Mouse (Mus musculus) lung, adult 2 months (tissue): ENCODE data around the gene Smarcd3. TPM values are rescaled to one million over a fixed set of nuclear protein-coding genes. Genes with fewer than 3 reads are reported as not detected.

Experiments used
- DNase-seq: peaks from one replicate; pipeline ENCODE4 v3.0.0; 2022
- H3K4me1 ChIP-seq: fragments of 200-500 bp; 2 replicates; pipeline ENCODE4 v1.6.1; 2011; ENCODE audit warnings: low read length; ENCODE audit not compliant: control insufficient read depth, insufficient read depth
- H3K4me3 ChIP-seq: fragments of 200-500 bp; replicated peaks from 2 replicates; pipeline ENCODE3; 2011; ENCODE audit warnings: low read depth, mild to moderate bottlenecking, control low read depth, low read length; ENCODE audit errors: extremely low read depth
- CTCF ChIP-seq: fragments of 200-500 bp; IDR thresholded peaks from 2 replicates; pipeline ENCODE4 v1.5.1; 2011; ENCODE audit warnings: mild to moderate bottlenecking, low read length, control low read depth; ENCODE audit not compliant: insufficient read depth
- POLR2A ChIP-seq: fragments of 200-500 bp; IDR thresholded peaks from 2 replicates; pipeline ENCODE4 v1.6.1; 2011; ENCODE audit warnings: low read depth, mild to moderate bottlenecking, control low read depth, low read length, borderline replicate concordance; ENCODE audit errors: extremely low read depth
- WGBS: fragments of 180-500 bp; shearing (Covaris S2); methylation state at CpG from one replicate; pipeline ENCODE4 v1.1.7; 2018; 5-methylcytosine and 5-hydroxymethylcytosine counted together
- polyA plus RNA-seq: library from polyadenylated mRNA; depleted of rRNA; stranded (reverse); fragments of >200 nt; gene quantifications from 2 replicates; pipeline ENCODE4 v1.2.3, GENCODE M21; 2012

Gene Smarcd3
- polyA plus RNA-seq, 1 experiment = 22.2 TPM

DNA sequence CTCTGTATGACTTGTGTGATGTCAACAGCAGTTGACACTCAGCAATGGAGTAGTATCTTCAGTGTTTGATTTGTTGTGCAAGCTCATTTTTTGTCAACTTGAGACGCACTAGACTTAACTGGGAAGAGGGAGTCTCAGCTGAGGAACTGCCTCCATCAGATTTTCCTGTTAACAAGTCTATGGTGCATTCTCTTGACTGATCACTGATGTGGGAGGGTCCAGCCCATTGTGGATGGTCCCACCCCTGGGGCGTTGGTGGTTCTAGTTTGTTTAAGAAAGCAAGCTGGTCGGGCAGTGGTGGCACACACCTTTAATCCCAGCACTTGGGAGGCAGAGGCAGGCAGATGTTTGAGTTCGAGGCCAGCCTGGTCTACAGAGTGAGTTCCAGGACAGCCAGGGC lies 25.0 kb upstream of the Smarcd3 start:
- DNase-seq = no peak
- 44% methylated on average over 4 of the region's 4 CpGs for WGBS
- no peaks in the 10 kb centered on the region for H3K4me1 ChIP-seq
- TF ChIP-seq POLR2A (no peak), CTCF (no peak)
- no peak overlapping the region for H3K4me3 ChIP-seq

DNA sequence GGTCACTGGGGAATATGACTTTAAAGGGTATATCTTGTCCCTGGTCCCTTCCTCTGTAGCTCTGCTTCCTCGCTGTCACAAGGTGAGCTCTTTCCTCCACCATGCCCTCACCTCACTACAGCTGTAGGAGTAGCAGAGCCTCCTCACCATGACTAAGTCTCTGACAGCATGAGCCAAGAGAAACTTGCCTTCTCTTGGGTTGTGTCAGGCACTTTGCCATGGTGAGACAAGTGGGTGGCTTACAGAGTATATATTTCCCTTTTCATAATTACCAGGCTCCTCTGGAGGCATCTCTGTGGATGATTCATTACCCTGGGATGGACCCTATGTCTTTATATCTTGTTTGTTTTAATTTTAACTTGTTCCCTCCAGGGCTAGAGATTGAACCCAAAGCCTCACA lies 21.2 kb upstream of the Smarcd3 start:
- no peak for DNase-seq
- no peak overlapping the region for H3K4me3 ChIP-seq
- TF ChIP-seq POLR2A (no peak), CTCF (no peak)
- 83% methylated on average over 1 of the region's 1 CpGs for WGBS
- no peaks in the 10 kb centered on the region for H3K4me1 ChIP-seq

DNA sequence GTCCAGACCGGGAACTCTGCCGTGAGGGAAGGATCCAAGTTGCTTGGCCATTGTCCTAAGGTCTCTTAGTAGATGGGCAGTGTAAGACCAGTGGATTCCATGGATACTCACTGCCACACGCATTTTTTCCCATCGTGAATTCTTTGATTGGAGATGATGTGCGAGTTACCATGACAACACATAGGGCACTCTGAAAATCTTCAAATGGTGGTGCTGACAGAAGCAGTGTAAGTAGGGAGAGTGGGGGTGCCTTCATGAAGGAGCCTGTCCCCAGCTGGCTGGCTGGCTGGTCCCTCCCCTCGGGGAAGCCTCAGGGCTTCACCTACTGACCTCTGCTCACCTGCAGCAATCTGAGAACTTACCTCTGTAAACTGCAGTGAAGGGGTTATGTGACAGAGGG lies 14.9 kb upstream of the Smarcd3 start:
- no peak for DNase-seq
- TF ChIP-seq POLR2A (no peak), CTCF (no peak)
- no peaks in the 10 kb centered on the region for H3K4me1 ChIP-seq
- no peak overlapping the region for H3K4me3 ChIP-seq
- WGBS = 67% methylated on average over 6 of the region's 6 CpGs

DNA sequence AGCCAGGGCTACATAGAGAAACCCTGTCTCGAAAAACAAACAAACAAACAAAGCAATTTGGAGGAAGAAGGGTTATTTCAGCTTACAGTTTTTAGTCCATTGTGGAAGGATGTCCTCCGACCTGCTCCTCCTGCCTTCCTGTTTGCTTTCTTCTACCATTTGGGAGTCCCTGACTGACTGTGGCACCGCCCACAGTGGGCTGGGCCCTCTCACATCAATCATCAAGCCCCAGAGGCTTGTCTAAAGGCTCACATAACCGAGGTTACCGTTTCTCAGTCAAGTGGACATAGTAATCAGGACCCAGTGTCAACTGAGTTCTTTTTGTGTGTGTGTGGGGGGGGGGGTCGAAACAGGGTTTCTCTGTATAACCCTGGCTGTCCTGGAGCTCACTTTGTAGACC lies 13.9 kb upstream of the Smarcd3 start:
- Histone ChIP-seq H3K4me1 (no peaks in the 10 kb centered on the region), H3K4me3 (no peak overlapping the region)
- DNase-seq = no peak
- TF ChIP-seq POLR2A (no peak), CTCF (no peak)
- 45% methylated on average over 6 of the region's 6 CpGs for WGBS

DNA sequence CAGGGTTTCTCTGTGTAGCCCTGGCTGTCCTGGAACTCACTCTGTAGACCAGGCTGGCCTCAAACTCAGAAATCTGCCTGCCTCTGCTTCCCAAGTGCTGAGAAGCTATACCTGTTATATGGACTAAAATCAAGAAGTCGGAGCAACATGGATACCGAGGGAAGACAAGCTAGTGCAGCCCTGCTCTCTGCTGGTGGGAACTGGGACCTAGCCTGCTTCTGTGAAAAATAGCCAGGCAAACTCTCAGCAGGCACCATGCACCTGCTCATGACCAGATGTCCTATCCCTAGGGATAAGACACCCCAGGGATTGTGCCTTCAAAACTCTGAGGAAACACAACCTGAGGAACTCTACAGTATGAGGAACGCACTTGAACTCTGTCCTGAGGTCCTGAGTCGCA lies 12.8 kb upstream of the Smarcd3 start:
- Histone ChIP-seq H3K4me1 (no peaks in the 10 kb centered on the region), H3K4me3 (no peak overlapping the region)
- no peak for DNase-seq
- 80% methylated on average over 4 of the region's 4 CpGs for WGBS
- TF ChIP-seq CTCF (no peak), POLR2A (no peak)

DNA sequence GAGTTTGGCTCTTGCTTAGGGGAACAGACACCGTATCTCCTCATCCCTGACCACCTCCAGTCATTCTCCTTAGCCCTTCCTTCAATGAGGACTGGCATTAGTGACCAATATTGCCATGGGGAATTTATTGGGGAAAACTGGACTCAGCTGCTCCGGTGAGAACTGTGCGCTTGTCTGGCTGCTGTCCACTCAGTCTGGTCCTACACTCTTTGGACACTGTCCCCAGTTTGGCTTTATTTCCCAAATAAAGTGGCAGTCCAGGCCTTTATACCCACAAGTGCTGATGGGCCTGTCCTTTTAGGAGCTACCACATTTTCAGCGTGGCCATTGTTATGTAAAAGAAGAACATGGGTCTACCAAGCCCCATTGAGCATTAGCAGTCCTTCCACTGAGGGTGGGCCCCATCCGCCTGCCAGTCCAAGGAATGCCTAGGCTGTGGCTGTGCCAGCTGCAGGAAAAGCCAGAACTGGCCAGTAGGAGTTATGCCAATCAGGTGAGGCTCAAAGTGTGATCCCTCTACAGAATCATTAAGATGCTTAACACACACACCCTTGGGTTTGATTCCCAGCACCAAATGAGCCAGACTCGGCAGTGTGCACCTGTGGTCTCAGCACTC lies 11.4 kb upstream of the Smarcd3 start:
- TF ChIP-seq POLR2A = no peak
- no peak for TF ChIP-seq CTCF
- whole genome bisulfite sequencing = 79% methylated on average over 6 of the region's 6 CpGs
- no peak for DNase-seq
- no peak overlapping the region for H3K4me3 ChIP-seq
- H3K4me1 ChIP-seq = no peaks in the 10 kb centered on the region

DNA sequence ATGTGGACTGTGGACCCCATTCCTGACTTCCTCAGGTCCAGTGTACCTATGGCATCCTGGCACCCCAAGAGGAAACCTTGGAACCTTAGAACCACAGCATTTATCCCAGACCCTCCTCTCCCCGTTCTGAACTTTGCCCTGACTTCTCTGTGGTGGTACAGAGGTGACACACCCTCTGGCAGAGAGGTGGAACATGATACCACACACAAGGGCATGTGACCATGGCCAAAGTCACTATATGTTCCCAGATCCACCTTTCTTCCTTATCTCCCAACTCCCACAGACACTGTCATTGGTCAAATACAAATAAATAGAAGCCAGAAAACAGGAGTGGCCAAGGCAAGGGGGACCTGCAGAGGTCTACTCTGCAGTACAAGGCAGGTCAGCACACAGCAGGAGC lies 10.9 kb upstream of the Smarcd3 start:
- WGBS = 38% methylated on average over 1 of the region's 1 CpGs
- no peak for DNase-seq
- Histone ChIP-seq H3K4me1 (no peaks in the 10 kb centered on the region), H3K4me3 (no peak overlapping the region)
- TF ChIP-seq POLR2A (no peak), CTCF (no peak)

DNA sequence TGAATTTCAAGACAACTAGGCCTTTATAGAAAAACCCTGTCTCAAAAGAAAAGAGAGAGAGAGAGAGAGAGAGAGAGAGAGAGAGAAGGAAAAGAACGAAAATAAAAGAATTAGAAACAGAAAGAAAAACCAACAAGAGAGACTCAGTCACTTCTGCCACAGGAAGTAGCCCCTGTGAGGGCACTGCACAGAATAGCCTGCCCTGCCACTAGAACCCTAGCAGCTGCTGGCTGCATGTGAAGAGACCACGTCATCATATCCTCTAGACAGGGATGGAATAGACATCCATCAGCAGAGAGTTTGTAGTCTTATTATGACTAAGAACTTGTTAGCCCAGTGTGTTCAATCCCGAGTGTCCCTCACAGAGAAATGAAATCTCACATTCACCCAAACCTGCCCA lies 5.5 kb upstream of the Smarcd3 start:
- DNase-seq = no peak
- 45% methylated on average over 3 of the region's 3 CpGs for WGBS
- H3K4me3 ChIP-seq = no peak overlapping the region
- TF ChIP-seq CTCF = no peak
- no peak for TF ChIP-seq POLR2A
- H3K4me1 ChIP-seq = no peaks in the 10 kb centered on the region

DNA sequence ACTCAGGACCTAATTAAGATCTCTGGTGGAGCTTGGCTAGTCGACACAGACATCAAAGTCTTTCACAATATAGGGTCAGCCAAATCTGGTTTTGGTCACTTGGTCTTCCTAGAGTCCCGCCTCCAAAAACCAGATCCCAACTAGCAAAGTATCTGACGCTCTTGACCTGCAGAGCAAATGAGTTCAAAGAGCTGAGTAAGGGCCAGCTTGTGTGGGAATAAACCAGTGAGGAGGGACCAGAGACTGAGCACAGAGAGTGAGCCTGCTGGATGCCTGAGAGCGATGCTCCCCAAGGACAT lies 560 bp upstream of the Smarcd3 start:
- TF ChIP-seq CTCF (no peak), POLR2A (no peak)
- Histone ChIP-seq H3K4me3 (no peak overlapping the region), H3K4me1 (peaks cover 2% of the 10 kb centered on the region; the same call in 1 of the 2 replicates)
- 40% methylated on average over 4 of the region's 4 CpGs for WGBS
- DNase-seq = no peak

DNA sequence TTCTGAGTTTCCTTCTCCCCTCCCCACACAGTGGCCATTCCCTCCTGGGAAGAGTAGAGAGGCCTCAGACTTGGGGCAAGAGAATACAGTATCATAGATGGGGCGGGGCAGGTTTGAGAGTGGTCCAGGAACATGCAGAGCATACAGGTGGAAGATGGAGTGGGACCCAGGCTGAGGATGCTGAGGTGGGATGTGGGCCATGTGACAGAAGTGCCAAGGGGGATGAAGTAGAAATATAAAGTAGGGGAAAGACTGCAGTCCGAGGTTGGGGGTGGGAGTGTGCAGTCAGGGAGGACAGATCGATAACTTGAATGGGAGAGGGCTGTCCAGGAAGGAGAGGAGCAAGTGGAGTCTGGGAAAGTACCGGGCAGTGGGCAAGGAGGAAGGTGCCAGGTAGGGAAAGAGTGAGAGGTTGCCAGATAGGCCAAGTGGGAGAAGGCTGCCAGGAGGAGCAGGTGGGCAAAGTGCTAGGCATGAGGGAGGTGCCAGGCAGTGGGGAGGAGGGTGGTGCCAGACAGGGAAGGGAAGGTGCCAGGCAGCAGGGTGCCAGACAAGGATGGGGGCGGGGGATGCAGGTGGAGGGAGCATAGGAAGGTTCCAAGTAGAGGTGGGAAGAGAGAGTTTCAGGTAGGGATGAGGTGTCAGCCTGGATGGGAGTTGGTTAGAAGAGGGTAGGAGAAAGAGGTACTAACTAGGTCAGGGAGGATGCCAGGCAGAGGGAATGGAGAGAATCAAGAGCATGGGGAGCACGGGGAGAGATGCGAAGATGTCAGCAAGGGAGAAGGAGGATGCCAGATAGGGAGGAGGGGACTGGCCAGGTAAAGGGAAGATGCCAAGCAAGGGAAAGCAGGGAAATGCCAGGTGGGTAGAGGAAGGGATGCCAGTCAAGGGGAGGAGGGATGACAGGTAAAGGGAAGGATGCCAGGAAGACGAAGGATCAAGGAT lies 898 bp downstream of the Smarcd3 start:
- DNase-seq = no peak
- H3K4me3 ChIP-seq = no peak overlapping the region
- 53% methylated on average over 8 of the region's 8 CpGs for WGBS
- TF ChIP-seq CTCF (no peak), POLR2A (no peak)
- peaks cover 2% of the 10 kb centered on the region; the same call in 1 of the 2 replicates for H3K4me1 ChIP-seq
